Mouse (Mus musculus) liver, embryonic 13.5 days (tissue): ENCODE results near the gene Pbdc1. TPM values are rescaled to one million over a fixed set of nuclear protein-coding genes. Genes with fewer than 3 reads are reported as not detected.
"Not testable (repeated sequence)": the region's sequence is repeated elsewhere in the genome, so short reads cannot be mapped to it uniquely, and the experiment has no call there.

Source experiments
- ATAC-seq: fragments of 200-750 bp; cut with Nextera tagmentation; 2 replicates; pipeline ENCODE4 v1.8.0; 2017; ENCODE audit warnings: low read depth, mild to moderate bottlenecking, moderate number of reproducible peaks, moderate library complexity
- DNase-seq: peaks from one replicate; pipeline ENCODE4 v3.0.0; 2022
- H3K27ac ChIP-seq: fragments of 300-500 bp; sonication (generic); 2 replicates; pipeline ENCODE4 v1.5.1; 2015; ENCODE audit warnings: moderate library complexity, mild to moderate bottlenecking, inconsistent platforms
- H3K27me3 ChIP-seq: fragments of 300-500 bp; sonication (generic); 2 replicates; pipeline ENCODE4 v1.6.1; 2015; ENCODE audit warnings: mild to moderate bottlenecking, inconsistent platforms
- H3K36me3 ChIP-seq: fragments of 300-500 bp; sonication (generic); 2 replicates; pipeline ENCODE4 v1.6.1; 2015; ENCODE audit warnings: mild to moderate bottlenecking, inconsistent platforms
- H3K4me1 ChIP-seq: fragments of 300-500 bp; sonication (generic); replicated peaks from 2 replicates; pipeline ENCODE4 v1.6.1; 2015; ENCODE audit warnings: inconsistent platforms
- H3K4me2 ChIP-seq: fragments of 300-500 bp; sonication (generic); 2 replicates; pipeline ENCODE4 v1.6.1; 2015; ENCODE audit warnings: inconsistent platforms, mild to moderate bottlenecking, moderate library complexity
- H3K4me3 ChIP-seq: fragments of 300-500 bp; sonication (generic); replicated peaks from 2 replicates; pipeline ENCODE4 v1.5.1; 2015; ENCODE audit warnings: mild to moderate bottlenecking, inconsistent platforms
- H3K9ac ChIP-seq: fragments of 300-500 bp; sonication (generic); 2 replicates; pipeline ENCODE4 v1.6.1; 2015; ENCODE audit warnings: mild to moderate bottlenecking, inconsistent platforms
- H3K9me3 ChIP-seq: fragments of 300-500 bp; sonication (generic); replicated peaks from 2 replicates; pipeline ENCODE4 v1.6.1; 2016; ENCODE audit warnings: inconsistent platforms
- WGBS: fragments of 180-500 bp; shearing (Covaris S2); methylation state at CpG from one replicate; pipeline ENCODE4 v1.1.7; 2015; ENCODE audit not compliant: insufficient replicate concordance; 5-methylcytosine and 5-hydroxymethylcytosine counted together
- polyA plus RNA-seq: library from polyadenylated mRNA; unstranded; fragments of >200 nt; fragmentation: Nextera tagmentation; extraction: Ambion mirVana; gene quantifications from 2 replicates; pipeline ENCODE4 v1.2.1, GENCODE M21; 2015

The Pbdc1 gene
- polyA plus RNA-seq: 54.0 and 61.4 TPM in 2 replicates

- ATAC-seq: peak; percentile 98
- Histone ChIP-seq H3K36me3 (peaks cover 22% of the 10 kb centered on the region), H3K9me3 (no peaks in the 10 kb centered on the region), H3K9ac (peak within 1 kb of the TSS; percentile 71), H3K27ac (peak within 1 kb of the TSS; percentile 39), H3K4me2 (peak within 1 kb of the TSS; percentile 72), H3K4me3 (peak within 1 kb of the TSS; percentile 68), H3K4me1 (peaks cover 4% of the 10 kb centered on the region), H3K27me3 (no peaks in the 10 kb centered on the region)
- 2% methylated on average over 35 of the region's 35 CpGs for WGBS
- peak; percentile 86 for DNase-seq
Observed at GRCm38 (mm10) chrX:105079615-105080092, at the start of gene Pbdc1. Gene Pbdc1, plus strand, starts transcription at chrX:105079756.

DNA sequence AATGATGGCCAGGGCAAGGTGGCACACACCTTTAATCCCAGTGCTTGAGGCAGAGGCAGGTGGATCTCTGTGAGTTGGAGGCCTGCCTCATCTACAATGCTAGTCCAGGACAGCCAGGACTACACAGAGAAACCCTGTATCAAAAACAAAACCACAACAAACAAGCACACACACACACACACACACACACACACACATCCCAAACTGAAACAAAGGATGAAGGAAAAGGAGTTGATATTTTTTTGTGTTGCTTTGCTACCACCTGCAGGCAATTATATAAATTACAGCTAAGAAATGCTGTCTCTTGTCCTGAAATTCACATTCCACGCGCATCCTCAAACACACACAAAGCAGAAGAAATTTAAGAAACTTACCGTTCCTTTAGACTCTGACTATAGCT, 41.9 kb upstream of the Pbdc1 start:
- Histone ChIP-seq H3K4me2 (no peak overlapping the region), H3K27ac (no peak overlapping the region), H3K9me3 (no peaks in the 10 kb centered on the region), H3K36me3 (peaks cover 7% of the 10 kb centered on the region), H3K27me3 (no peaks in the 10 kb centered on the region), H3K9ac (no peak overlapping the region), H3K4me1 (no peaks in the 10 kb centered on the region), H3K4me3 (no peak overlapping the region)
- DNase-seq (no peak), ATAC-seq (no peak)
- WGBS: 86% methylated on average over 3 of the region's 3 CpGs

DNA sequence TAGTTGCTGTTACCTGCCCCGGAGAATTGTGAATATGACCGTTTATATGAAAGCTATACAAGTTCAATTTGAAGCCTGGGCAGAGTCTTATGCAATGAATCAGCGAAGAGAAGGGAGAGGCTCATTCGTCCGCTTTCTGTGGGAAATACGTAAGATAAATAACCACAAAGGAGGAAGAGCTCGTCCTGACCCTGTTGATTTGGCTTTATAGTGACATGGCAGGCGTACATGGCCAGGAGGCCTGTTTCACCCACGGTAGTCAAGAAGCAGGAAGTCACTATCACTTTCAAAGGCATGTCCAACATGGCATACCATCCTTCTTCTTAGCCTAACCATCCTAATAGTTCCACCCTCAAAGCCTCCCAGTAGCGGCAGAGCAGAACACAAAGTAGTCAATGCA, 15.3 kb upstream of the Pbdc1 start:
- Histone ChIP-seq H3K9me3 (no peaks in the 10 kb centered on the region), H3K9ac (no peak overlapping the region), H3K27me3 (no peaks in the 10 kb centered on the region), H3K36me3 (peaks cover 86% of the 10 kb centered on the region), H3K4me3 (no peak overlapping the region), H3K4me2 (no peak overlapping the region), H3K4me1 (peaks cover 11% of the 10 kb centered on the region; the same call in 1 of the 2 replicates), H3K27ac (no peak overlapping the region)
- WGBS: 63% methylated on average over 10 of the region's 10 CpGs
- no peak for DNase-seq
- ATAC-seq: no peak

DNA sequence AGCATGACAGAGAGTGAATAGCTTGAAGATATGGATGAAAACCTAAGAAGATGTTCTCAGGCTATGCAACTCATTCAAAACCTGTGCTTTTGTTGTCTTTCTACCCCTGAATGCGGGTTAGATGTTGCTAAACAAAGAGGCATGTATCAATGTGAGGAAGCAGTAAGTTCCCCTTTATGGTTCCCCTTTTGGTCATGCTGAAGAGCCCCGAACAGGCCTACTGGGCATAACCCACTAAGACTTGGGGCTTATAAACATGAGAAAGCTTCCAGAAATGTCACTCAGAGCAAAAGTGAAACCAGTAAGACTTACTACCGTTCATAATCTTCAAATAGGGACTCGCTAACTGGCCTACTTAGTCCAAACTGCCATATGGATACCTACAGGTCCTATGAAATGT, 14.8 kb upstream of the Pbdc1 start:
- H3K9me3 ChIP-seq: no peaks in the 10 kb centered on the region
- no peak overlapping the region for H3K9ac ChIP-seq
- H3K4me1 ChIP-seq: peaks cover 11% of the 10 kb centered on the region; the same call in 1 of the 2 replicates
- no peak for DNase-seq
- H3K27me3 ChIP-seq: no peaks in the 10 kb centered on the region
- peaks cover 81% of the 10 kb centered on the region for H3K36me3 ChIP-seq
- H3K27ac ChIP-seq: no peak overlapping the region
- no peak overlapping the region for H3K4me2 ChIP-seq
- 49% methylated on average over 4 of the region's 4 CpGs for WGBS
- ATAC-seq: no peak
- H3K4me3 ChIP-seq: no peak overlapping the region

- H3K9ac ChIP-seq: peak overlapping the region; percentile 78
- no peaks in the 10 kb centered on the region for H3K27me3 ChIP-seq
- H3K4me3 ChIP-seq: peak overlapping the region; percentile 74
- H3K27ac ChIP-seq: peak overlapping the region; percentile 87
- H3K36me3 ChIP-seq: peaks cover 30% of the 10 kb centered on the region
- H3K9me3 ChIP-seq: no peaks in the 10 kb centered on the region
- H3K4me2 ChIP-seq: peak overlapping the region; percentile 71
- ATAC-seq (peak; percentile 95), DNase-seq (peak; percentile 74)
- H3K4me1 ChIP-seq: peaks cover 11% of the 10 kb centered on the region; the same call in 1 of the 2 replicates
- 1% methylated on average over 31 of the region's 32 CpGs for WGBS
Observed at GRCm38 (mm10) chrX:105069671-105070503, 9.7 kb upstream of the Pbdc1 start.

DNA sequence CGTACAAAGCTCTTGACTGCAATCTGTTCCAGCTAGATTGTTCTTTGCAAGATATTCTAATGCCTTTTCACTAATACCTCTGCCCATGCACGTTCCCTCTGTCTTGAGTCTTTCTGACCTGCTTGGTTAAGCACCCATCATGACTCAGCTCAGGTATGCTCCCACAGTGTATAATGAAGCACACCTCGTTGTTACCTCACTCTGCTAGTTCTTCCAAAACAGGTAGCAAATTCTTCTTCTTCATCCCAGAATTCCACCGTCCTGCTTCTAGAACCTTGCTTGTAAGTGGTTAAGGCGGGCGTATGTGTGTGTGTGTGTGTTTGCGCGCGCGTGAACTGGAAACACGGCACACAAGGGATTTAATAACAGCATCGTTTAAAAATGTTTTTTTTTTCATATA, 405 bp upstream of the Pbdc1 start:
- DNase-seq: no peak
- Histone ChIP-seq H3K4me2 (peak overlapping the region; percentile 72), H3K9ac (peak overlapping the region; percentile 54; the same call in 1 of the 2 replicates), H3K27ac (no peak overlapping the region), H3K36me3 (peaks cover 20% of the 10 kb centered on the region), H3K9me3 (no peaks in the 10 kb centered on the region), H3K4me3 (peak overlapping the region; percentile 68), H3K4me1 (peaks cover 4% of the 10 kb centered on the region), H3K27me3 (no peaks in the 10 kb centered on the region)
- WGBS: 9% methylated on average over 12 of the region's 12 CpGs
- ATAC-seq: peak; percentile 30

DNA sequence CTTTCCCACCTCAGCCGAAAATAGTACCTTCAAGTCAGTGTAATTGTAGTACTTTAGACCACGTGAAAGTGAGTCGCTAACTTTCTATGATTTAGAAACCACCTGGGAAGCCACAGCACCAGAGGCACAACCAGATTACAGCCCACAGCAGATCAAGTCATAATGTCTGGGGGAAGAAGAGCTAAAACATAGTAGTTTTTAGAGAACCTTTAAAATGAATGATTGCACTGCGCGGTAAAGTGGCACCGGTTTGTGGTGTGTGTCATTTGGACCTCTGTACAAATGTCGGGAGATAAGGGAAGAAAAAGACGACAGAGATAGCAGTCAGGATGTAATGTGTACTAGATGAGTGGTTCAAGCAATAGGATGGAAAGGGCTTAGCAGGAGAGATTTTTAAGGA, 540 bp downstream of the Pbdc1 start:
- peak overlapping the region; percentile 34 for H3K27ac ChIP-seq
- peaks cover 22% of the 10 kb centered on the region for H3K36me3 ChIP-seq
- no peaks in the 10 kb centered on the region for H3K27me3 ChIP-seq
- DNase-seq (no peak), ATAC-seq (peak; percentile 30)
- no peaks in the 10 kb centered on the region for H3K9me3 ChIP-seq
- peak overlapping the region; percentile 68 for H3K4me3 ChIP-seq
- WGBS: 7% methylated on average over 8 of the region's 8 CpGs
- peak overlapping the region; percentile 71 for H3K9ac ChIP-seq
- peak overlapping the region; percentile 72 for H3K4me2 ChIP-seq
- H3K4me1 ChIP-seq: peaks cover 4% of the 10 kb centered on the region

DNA sequence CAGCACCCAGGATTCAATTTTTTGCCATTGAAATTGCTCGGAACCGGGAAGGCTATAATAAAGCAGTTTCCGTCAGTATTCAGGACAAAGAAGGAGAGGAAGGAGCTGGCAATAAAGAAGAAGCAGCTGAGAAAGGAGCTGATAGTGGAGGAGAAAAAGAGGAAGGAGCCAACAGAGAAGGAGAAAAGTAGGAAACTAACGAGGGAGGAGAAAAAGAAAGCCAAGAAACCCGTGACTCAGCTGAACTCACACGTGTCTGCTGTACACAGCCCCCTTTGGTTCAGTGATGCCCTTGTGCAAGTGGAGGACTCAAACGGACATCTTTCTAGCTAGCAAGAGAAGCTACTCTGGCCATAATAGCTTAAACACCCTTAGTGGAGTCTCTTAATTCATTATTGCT, 3.5 kb downstream of the Pbdc1 start:
- not testable (repeated sequence) for H3K27me3 ChIP-seq, H3K9me3 ChIP-seq, H3K4me3 ChIP-seq, H3K27ac ChIP-seq, H3K9ac ChIP-seq, ATAC-seq, H3K4me2 ChIP-seq, DNase-seq, H3K4me1 ChIP-seq
- WGBS: 68% methylated on average over 7 of the region's 7 CpGs
- peaks cover 30% of the 10 kb centered on the region for H3K36me3 ChIP-seq

GRCm38 (mm10) chrX:105104175-105104574, 24.6 kb downstream of the Pbdc1 start:
- no peak overlapping the region for H3K4me2 ChIP-seq
- H3K36me3 ChIP-seq: no peaks in the 10 kb centered on the region
- no peak overlapping the region for H3K9ac ChIP-seq
- no peaks in the 10 kb centered on the region for H3K27me3 ChIP-seq
- H3K27ac ChIP-seq: no peak overlapping the region
- H3K9me3 ChIP-seq: no peaks in the 10 kb centered on the region
- 41% methylated on average over 5 of the region's 5 CpGs for WGBS
- no peak overlapping the region for H3K4me3 ChIP-seq
- ATAC-seq: no peak
- no peaks in the 10 kb centered on the region for H3K4me1 ChIP-seq
- no peak for DNase-seq

- WGBS: 21% methylated on average over 2 of the region's 2 CpGs
- H3K9me3 ChIP-seq: no peaks in the 10 kb centered on the region
- H3K4me3 ChIP-seq: no peak overlapping the region
- no peak overlapping the region for H3K9ac ChIP-seq
- DNase-seq (no peak), ATAC-seq (no peak)
- peaks cover 10% of the 10 kb centered on the region; the same call in 1 of the 2 replicates for H3K27me3 ChIP-seq
- no peak overlapping the region for H3K27ac ChIP-seq
- no peaks in the 10 kb centered on the region for H3K36me3 ChIP-seq
- no peaks in the 10 kb centered on the region; the same call in 1 of the 2 replicates for H3K4me1 ChIP-seq
- no peak overlapping the region for H3K4me2 ChIP-seq
Observed at GRCm38 (mm10) chrX:105114994-105115393, 35.4 kb downstream of the Pbdc1 start.

- WGBS: 13% methylated on average over 64 of the region's 65 CpGs
- Histone ChIP-seq H3K4me1 (peaks cover 7% of the 10 kb centered on the region; the same call in 1 of the 2 replicates), H3K4me3 (peak within 1 kb of the TSS; percentile 61), H3K27ac (no peak within 1 kb of the TSS), H3K4me2 (peak within 1 kb of the TSS; percentile 88), H3K27me3 (peaks cover 37% of the 10 kb centered on the region), H3K36me3 (no peaks in the 10 kb centered on the region), H3K9me3 (no peaks in the 10 kb centered on the region), H3K9ac (peak within 1 kb of the TSS; percentile 62)
- ATAC-seq: peak; percentile 70
- peak; percentile 52 for DNase-seq
Observed at GRCm38 (mm10) chrX:105120275-105121226, 41.0 kb downstream of the Pbdc1 start, which contains the start of gene Magee1. Gene Magee1, plus strand, starts transcription at chrX:105120378.
